Mouse (Mus musculus): Measurements from ENCODE around the gene Qsox1.
A peak's percentile ranks its signal among the peaks of the same experiment; 100 is the strongest.

Qsox1 gene

GRCm38 (mm10) chr1:155801014-155801991 lies 11.4 kb downstream of the Qsox1 start:
- DNase-seq (ENCODE audit: low read depth, low spot score) = peak; percentile 91

- no peak for DNase-seq (ENCODE audit: low read depth, low spot score)
Observed at GRCm38 (mm10) chr1:155798000-155798399, 14.7 kb downstream of the Qsox1 start.

- peak; percentile 65 for DNase-seq (ENCODE audit: low read depth, low spot score)
Observed at GRCm38 (mm10) chr1:155797425-155797824, 15.3 kb downstream of the Qsox1 start.

- no peak for DNase-seq (ENCODE audit: low read depth, low spot score)
Observed at GRCm38 (mm10) chr1:155796757-155797405, 15.8 kb downstream of the Qsox1 start.

GRCm38 (mm10) chr1:155795791-155796233 lies 16.9 kb downstream of the Qsox1 start:
- DNase-seq (ENCODE audit: low read depth, low spot score) = no peak

- no peak for DNase-seq (ENCODE audit: low read depth, low spot score)
Observed at GRCm38 (mm10) chr1:155794855-155795254, 17.8 kb downstream of the Qsox1 start.

- no peak for DNase-seq (ENCODE audit: low read depth, low spot score)
Observed at GRCm38 (mm10) chr1:155791919-155792318, 20.8 kb downstream of the Qsox1 start.

- peak; percentile 84 for DNase-seq (ENCODE audit: low read depth, low spot score)
Observed at GRCm38 (mm10) chr1:155790111-155790974, 22.3 kb downstream of the Qsox1 start.

- peak; percentile 25 for DNase-seq (ENCODE audit: low read depth, low spot score)
Observed at GRCm38 (mm10) chr1:155785886-155786285, 26.8 kb downstream of the Qsox1 start.

GRCm38 (mm10) chr1:155784343-155785205 lies 28.1 kb downstream of the Qsox1 start:
- DNase-seq (ENCODE audit: low read depth, low spot score) = peak; percentile 70

- no peak for DNase-seq (ENCODE audit: low read depth, low spot score)
Observed at GRCm38 (mm10) chr1:155782382-155782781, 30.3 kb downstream of the Qsox1 start.

- no peak for DNase-seq (ENCODE audit: low read depth, low spot score)
Observed at GRCm38 (mm10) chr1:155777641-155778625, 34.8 kb downstream of the Qsox1 start.

GRCm38 (mm10) chr1:155759167-155759566 lies 53.5 kb downstream of the Qsox1 start:
- no peak for DNase-seq (ENCODE audit: low read depth, low spot score)

- no peak for DNase-seq (ENCODE audit: low read depth, low spot score)
Observed at GRCm38 (mm10) chr1:155758711-155759110, 54.0 kb downstream of the Qsox1 start.

- no peak for DNase-seq (ENCODE audit: low read depth, low spot score)
Observed at GRCm38 (mm10) chr1:155757621-155758020, 55.1 kb downstream of the Qsox1 start.

GRCm38 (mm10) chr1:155753411-155753810 lies 59.3 kb downstream of the Qsox1 start:
- no peak for DNase-seq (ENCODE audit: low read depth, low spot score)

GRCm38 (mm10) chr1:155751484-155752255 lies 61.0 kb downstream of the Qsox1 start, which contains the start of gene Lhx4:
Lhx4 (minus strand) TSS chr1:155751684.
- no peak for DNase-seq (ENCODE audit: low read depth, low spot score)

- DNase-seq (ENCODE audit: low read depth, low spot score) = no peak
Observed at GRCm38 (mm10) chr1:155750517-155751178, 62.0 kb downstream of the Qsox1 start.
